8 mouse cellular contexts compared by ENCODE assay signal in genomic region chr19:5741641-5742240, GRCm38 (mm10). TPM values are rescaled to one million over a fixed set of nuclear protein-coding genes. Genes with fewer than 3 reads are reported as not detected.
A peak's percentile ranks its signal among the peaks of the same experiment; 100 is the strongest.
DNase-seq lines count a peak whose midpoint lies in the region; ATAC-seq and TF ChIP-seq lines count a peak whose summit lies in the region.

No protein-coding gene starts in this region.

- peak overlapping the region; percentile 71 for H3K27ac ChIP-seq in forebrain, embryonic 12.5 days
- H3K27ac ChIP-seq in heart, embryonic 15.5 days, result peak overlapping the region; percentile 94
- no peak overlapping the region for H3K27ac ChIP-seq in liver, embryonic 15.5 days (replicated peaks)
- H3K27ac ChIP-seq in neural tube, embryonic 13.5 days (replicated peaks), result peak overlapping the region; percentile 82

- peak; percentile 72 for ATAC-seq in forebrain, embryonic 12.5 days (ENCODE audit: low FRiP score)
- ATAC-seq in heart, embryonic 15.5 days (replicated peaks; ENCODE audit: insufficient number of reproducible peaks, insufficient read depth, low FRiP score, low read depth), result peak; percentile 76
- ATAC-seq in liver, embryonic 15.5 days (ENCODE audit: insufficient read depth), result peak; percentile 19; the same call in 1 of the 2 replicates
- ATAC-seq in neural tube, embryonic 13.5 days (ENCODE audit: low read depth), result peak; percentile 65

- H3K4me3 ChIP-seq in C2C12 (ENCODE audit: insufficient read depth, poor library complexity, severe bottlenecking), result peak overlapping the region; percentile 60
- peak overlapping the region; percentile 47 for H3K4me3 ChIP-seq in forebrain, embryonic 12.5 days (replicated peaks)
- peak overlapping the region; percentile 68 for H3K4me3 ChIP-seq in heart, embryonic 15.5 days
- H3K4me3 ChIP-seq in liver, embryonic 15.5 days (replicated peaks), result peak overlapping the region; percentile 48
- H3K4me3 ChIP-seq in neural tube, embryonic 13.5 days, result peak overlapping the region; percentile 66

- peak; percentile 68 for TF ChIP-seq POLR2A in brain, embryonic 14.5 days (IDR thresholded peaks at IDR 0.05; ENCODE audit: borderline replicate concordance, extremely low read depth, insufficient read depth, insufficient read length, poor library complexity, severe bottlenecking)

- under 1% methylated on average over 40 of the region's 55 CpGs for WGBS in forebrain, embryonic 12.5 days
- under 1% methylated on average over 52 of the region's 55 CpGs for WGBS in heart, embryonic 15.5 days
- WGBS in liver, embryonic 15.5 days (ENCODE audit: insufficient replicate concordance), result 1% methylated on average over 53 of the region's 55 CpGs
- under 1% methylated on average over 54 of the region's 55 CpGs for whole genome bisulfite sequencing in neural tube, embryonic 13.5 days

- peak overlapping the region; percentile 73 for H3K9ac ChIP-seq in forebrain, embryonic 12.5 days
- peak overlapping the region; percentile 90 for H3K9ac ChIP-seq in heart, embryonic 15.5 days
- H3K9ac ChIP-seq in liver, embryonic 15.5 days, result peak overlapping the region; percentile 27; the same call in 1 of the 2 replicates
- peak overlapping the region; percentile 88 for H3K9ac ChIP-seq in neural tube, embryonic 13.5 days

- DNase-seq in brain, embryonic 14.5 days (ENCODE audit: low read depth), result peak; percentile 90
- peak; percentile 88 for DNase-seq in kidney, postnatal 14 days
- DNase-seq in yolk sac, embryonic 10.5 days (ENCODE audit: low spot score), result peak; percentile 51

- peak overlapping the region; percentile 81 for H3K4me2 ChIP-seq in forebrain, embryonic 12.5 days
- peak overlapping the region; percentile 96 for H3K4me2 ChIP-seq in heart, embryonic 15.5 days
- H3K4me2 ChIP-seq in liver, embryonic 15.5 days, result peak overlapping the region; percentile 69
- peak overlapping the region; percentile 96 for H3K4me2 ChIP-seq in neural tube, embryonic 13.5 days

- peak overlapping the region; percentile 94 for H3ac ChIP-seq in C2C12 (ENCODE audit: control insufficient read depth, insufficient read length, low read depth)

- H3K27me3 ChIP-seq in C2C12 (ENCODE audit: control insufficient read depth, insufficient read depth, insufficient read length), result peaks cover 6% of the 10 kb centered on the region
- H3K27me3 ChIP-seq in forebrain, embryonic 12.5 days, result peaks cover 71% of the 10 kb centered on the region
- H3K27me3 ChIP-seq in heart, embryonic 15.5 days, result peaks cover 32% of the 10 kb centered on the region
- peaks cover 95% of the 10 kb centered on the region for H3K27me3 ChIP-seq in liver, embryonic 15.5 days
- peaks cover 77% of the 10 kb centered on the region for H3K27me3 ChIP-seq in neural tube, embryonic 13.5 days

- peaks cover 18% of the 10 kb centered on the region for H3K36me3 ChIP-seq in C2C12 (ENCODE audit: control insufficient read depth, insufficient read depth)
- H3K36me3 ChIP-seq in forebrain, embryonic 12.5 days (replicated peaks), result no peaks in the 10 kb centered on the region
- no peaks in the 10 kb centered on the region for H3K36me3 ChIP-seq in heart, embryonic 15.5 days
- H3K36me3 ChIP-seq in liver, embryonic 15.5 days (replicated peaks), result no peaks in the 10 kb centered on the region
- H3K36me3 ChIP-seq in neural tube, embryonic 13.5 days, result no peaks in the 10 kb centered on the region

- peaks cover 42% of the 10 kb centered on the region for H3K4me1 ChIP-seq in forebrain, embryonic 12.5 days
- H3K4me1 ChIP-seq in heart, embryonic 15.5 days (replicated peaks), result peaks cover 67% of the 10 kb centered on the region
- H3K4me1 ChIP-seq in liver, embryonic 15.5 days (replicated peaks), result peaks cover 26% of the 10 kb centered on the region
- peaks cover 60% of the 10 kb centered on the region for H3K4me1 ChIP-seq in neural tube, embryonic 13.5 days (replicated peaks)

- peaks cover 52% of the 10 kb centered on the region for H3K79me2 ChIP-seq in C2C12 (ENCODE audit: control insufficient read depth, insufficient read depth)

- no peaks in the 10 kb centered on the region for H3K9me3 ChIP-seq in forebrain, embryonic 12.5 days
- H3K9me3 ChIP-seq in heart, embryonic 15.5 days (replicated peaks), result no peaks in the 10 kb centered on the region
- H3K9me3 ChIP-seq in liver, embryonic 15.5 days (replicated peaks), result no peaks in the 10 kb centered on the region
- no peaks in the 10 kb centered on the region for H3K9me3 ChIP-seq in neural tube, embryonic 13.5 days

- H3K79me3 ChIP-seq in C2C12 (ENCODE audit: low read depth), result peaks cover 29% of the 10 kb centered on the region

- no peak for TF ChIP-seq CTCF in C2C12 (IDR thresholded peaks at IDR 0.05; ENCODE audit: control insufficient read depth, insufficient read depth, insufficient read length)
- no peak for TF ChIP-seq CTCF in brain, embryonic 14.5 days (IDR thresholded peaks at IDR 0.05; ENCODE audit: borderline replicate concordance, extremely low read depth, insufficient read depth, insufficient read length)

TF ChIP-seq in C2C12, 6 proteins besides CTCF, POLR2A, EP300 and RAD21:
- TF ChIP-seq CEBPB (IDR thresholded peaks at IDR 0.05; ENCODE audit: low read depth) (no peak), MAX (IDR thresholded peaks at IDR 0.05) (no peak), MYOD1 (IDR thresholded peaks at IDR 0.05; ENCODE audit: control insufficient read depth, insufficient read length, low read depth) (no peak), MYOG (IDR thresholded peaks at IDR 0.05; ENCODE audit: control insufficient read depth, extremely low read depth, insufficient read length) (no peak), USF1 (IDR thresholded peaks at IDR 0.05; ENCODE audit: low read depth) (no peak), FOSL1 (IDR thresholded peaks at IDR 0.05; ENCODE audit: insufficient read depth, low read length, poor library complexity, severe bottlenecking) (no peak)

RNA-seq across cellular contexts. Expression of gene Ltbp3, which starts 1.0 kb away (rescaled TPM):
- 128 TPM for polyA plus RNA-seq in C2C12 (2012; fragmentation: generic; extraction: Trizol)
- polyA plus RNA-seq in brain, embryonic 14.5 days (2012; rRNA removed), result 52.1 and 70.3 TPM in 2 replicates
- polyA plus RNA-seq in forebrain, embryonic 12.5 days (2016; fragmentation: Nextera tagmentation; extraction: Ambion mirVana), result 10.0 and 12.0 TPM in 2 replicates
- polyA plus RNA-seq in heart, embryonic 15.5 days (2015; fragmentation: Nextera tagmentation; extraction: Ambion mirVana), result 26.6 and 43.3 TPM in 2 replicates
- 1.2 and 3.4 TPM in 2 replicates for polyA plus RNA-seq in liver, embryonic 15.5 days (2015; fragmentation: Nextera tagmentation; extraction: Ambion mirVana)
- polyA plus RNA-seq in neural tube, embryonic 13.5 days (2015; fragmentation: Nextera tagmentation; extraction: Ambion mirVana), result 16.0 and 17.0 TPM in 2 replicates

RNA-seq across cellular contexts. Expression of gene Fam89b, which starts 12.3 kb away (rescaled TPM):
- 129 TPM for polyA plus RNA-seq in C2C12 (2012; fragmentation: generic; extraction: Trizol)
- 258 and 404 TPM in 2 replicates for polyA plus RNA-seq in brain, embryonic 14.5 days (2012; rRNA removed)
- polyA plus RNA-seq in forebrain, embryonic 12.5 days (2016; fragmentation: Nextera tagmentation; extraction: Ambion mirVana), result 170 and 172 TPM in 2 replicates
- polyA plus RNA-seq in heart, embryonic 15.5 days (2015; fragmentation: Nextera tagmentation; extraction: Ambion mirVana), result 68.1 and 82.4 TPM in 2 replicates
- 39.3 and 39.8 TPM in 2 replicates for polyA plus RNA-seq in liver, embryonic 15.5 days (2015; fragmentation: Nextera tagmentation; extraction: Ambion mirVana)
- polyA plus RNA-seq in neural tube, embryonic 13.5 days (2015; fragmentation: Nextera tagmentation; extraction: Ambion mirVana), result 186 and 194 TPM in 2 replicates

RNA-seq across cellular contexts. Expression of gene Ehbp1l1, which starts 15.6 kb away (rescaled TPM):
- polyA plus RNA-seq in C2C12 (2012; fragmentation: generic; extraction: Trizol), result 62.1 TPM
- polyA plus RNA-seq in brain, embryonic 14.5 days (2012; rRNA removed), result 18.3 and 20.4 TPM in 2 replicates
- 6.1 and 6.7 TPM in 2 replicates for polyA plus RNA-seq in forebrain, embryonic 12.5 days (2016; fragmentation: Nextera tagmentation; extraction: Ambion mirVana)
- polyA plus RNA-seq in heart, embryonic 15.5 days (2015; fragmentation: Nextera tagmentation; extraction: Ambion mirVana), result 82.6 and 84.3 TPM in 2 replicates
- polyA plus RNA-seq in liver, embryonic 15.5 days (2015; fragmentation: Nextera tagmentation; extraction: Ambion mirVana), result 110 and 121 TPM in 2 replicates
- polyA plus RNA-seq in neural tube, embryonic 13.5 days (2015; fragmentation: Nextera tagmentation; extraction: Ambion mirVana), result 8.3 and 9.6 TPM in 2 replicates

RNA-seq across cellular contexts. Expression of gene Scyl1, which starts 29.5 kb away (rescaled TPM):
- polyA plus RNA-seq in C2C12 (2012; fragmentation: generic; extraction: Trizol), result 69.6 TPM
- polyA plus RNA-seq in brain, embryonic 14.5 days (2012; rRNA removed), result 130 and 153 TPM in 2 replicates
- 63.4 and 65.3 TPM in 2 replicates for polyA plus RNA-seq in forebrain, embryonic 12.5 days (2016; fragmentation: Nextera tagmentation; extraction: Ambion mirVana)
- 53.5 and 65.9 TPM in 2 replicates for polyA plus RNA-seq in heart, embryonic 15.5 days (2015; fragmentation: Nextera tagmentation; extraction: Ambion mirVana)
- polyA plus RNA-seq in liver, embryonic 15.5 days (2015; fragmentation: Nextera tagmentation; extraction: Ambion mirVana), result 21.1 and 24.4 TPM in 2 replicates
- 66.7 and 69.8 TPM in 2 replicates for polyA plus RNA-seq in neural tube, embryonic 13.5 days (2015; fragmentation: Nextera tagmentation; extraction: Ambion mirVana)

RNA-seq across cellular contexts. Expression of gene Kcnk7, which starts 37.6 kb away (rescaled TPM):
- 0.19 TPM for polyA plus RNA-seq in C2C12 (2012; fragmentation: generic; extraction: Trizol)
- polyA plus RNA-seq in brain, embryonic 14.5 days (2012; rRNA removed), result 0.13 TPM in 1 of 2 replicates, not detected in the other
- polyA plus RNA-seq in forebrain, embryonic 12.5 days (2016; fragmentation: Nextera tagmentation; extraction: Ambion mirVana), result 0.29 TPM in 1 of 2 replicates, not detected in the other
- 0.40 TPM in 1 of 2 replicates, not detected in the other for polyA plus RNA-seq in heart, embryonic 15.5 days (2015; fragmentation: Nextera tagmentation; extraction: Ambion mirVana)
- 0.15 and 0.28 TPM in 2 replicates for polyA plus RNA-seq in liver, embryonic 15.5 days (2015; fragmentation: Nextera tagmentation; extraction: Ambion mirVana)
- not detected in 2 replicates for polyA plus RNA-seq in neural tube, embryonic 13.5 days (2015; fragmentation: Nextera tagmentation; extraction: Ambion mirVana)

Comparison
In these comparisons a context has a peak if more than half of its experiments do, and no peak if none do; other contexts are left out.
1. ATAC-seq: peak in every context shown above with its lines; median percentile 76 in heart, embryonic 15.5 days; 72 in forebrain, embryonic 12.5 days; 65 in neural tube, embryonic 13.5 days; 19 in liver, embryonic 15.5 days.
2. H3K9ac ChIP-seq: peak in every context shown above with its lines; median percentile 90 in heart, embryonic 15.5 days; 88 in neural tube, embryonic 13.5 days; 73 in forebrain, embryonic 12.5 days; 27 in liver, embryonic 15.5 days.